Mouse (Mus musculus) hindbrain, postnatal 0 days (tissue): ENCODE measurements around the gene Il4. TPM values are rescaled to one million over a fixed set of nuclear protein-coding genes. Genes with fewer than 3 reads are reported as not detected.

Source experiments
- ATAC-seq: fragments of 200-750 bp; cut with Nextera tagmentation; 2 replicates; pipeline ENCODE4 v1.8.0; 2017; ENCODE audit warnings: mild to moderate bottlenecking, moderate TSS enrichment, moderate library complexity
- DNase-seq: peaks from one replicate; pipeline ENCODE4 v3.0.0-alpha.2; 2015; ENCODE audit warnings: low spot score
- H3K27ac ChIP-seq: fragments of 300-500 bp; sonication (generic); 2 replicates; pipeline ENCODE4 v1.5.1; 2014; ENCODE audit warnings: mild to moderate bottlenecking
- H3K27me3 ChIP-seq: fragments of 300-500 bp; sonication (generic); 2 replicates; pipeline ENCODE4 v1.6.1; 2014; ENCODE audit warnings: low read length, mixed read lengths; ENCODE audit not compliant: insufficient read depth
- H3K36me3 ChIP-seq: fragments of 300-500 bp; sonication (generic); 2 replicates; pipeline ENCODE4 v1.6.1; 2014; ENCODE audit warnings: low read length, mixed read lengths; ENCODE audit not compliant: insufficient read depth
- H3K4me1 ChIP-seq: fragments of 300-500 bp; sonication (generic); 2 replicates; pipeline ENCODE4 v1.6.1; 2014; ENCODE audit warnings: antibody characterized with exemption, low read length, mixed read lengths; ENCODE audit not compliant: insufficient read depth
- H3K4me2 ChIP-seq: fragments of 300-500 bp; sonication (generic); 2 replicates; pipeline ENCODE4 v1.6.1; 2014; ENCODE audit warnings: low read depth, mild to moderate bottlenecking, low read length, moderate library complexity, mixed read lengths
- H3K4me3 ChIP-seq: fragments of 300-500 bp; sonication (generic); 2 replicates; pipeline ENCODE4 v1.5.1; 2014; ENCODE audit warnings: low read length
- H3K9ac ChIP-seq: fragments of 300-500 bp; sonication (generic); replicated peaks from 2 replicates; pipeline ENCODE4 v1.6.1; 2014; ENCODE audit warnings: mild to moderate bottlenecking, low read length, moderate library complexity, mixed read lengths
- H3K9me3 ChIP-seq: fragments of 300-500 bp; sonication (generic); 2 replicates; pipeline ENCODE4 v1.6.1; 2016; ENCODE audit warnings: low read length, mixed read lengths
- CTCF ChIP-seq: IDR thresholded peaks from 2 replicates; pipeline ENCODE4 v1.5.1; 2016; ENCODE audit warnings: antibody characterized with exemption, control low read depth, low read depth
- WGBS: fragments of 180-500 bp; shearing (Covaris S2); extraction: QIAGEN DNeasy Blood & Tissue Kit; methylation state at CpG from one replicate; pipeline ENCODE4 v1.1.7; 2014; 5-methylcytosine and 5-hydroxymethylcytosine counted together
- polyA plus RNA-seq: library from polyadenylated mRNA; unstranded; fragments of >200 nt; fragmentation: Nextera tagmentation; extraction: Ambion mirVana; gene quantifications from 2 replicates; pipeline ENCODE4 v1.2.1, GENCODE M21; 2015
- total RNA-seq: library from RNA; depleted of rRNA; stranded (reverse); fragments of >200 nt; gene quantifications from 2 replicates; pipeline ENCODE4 v1.2.3, GENCODE M21; 2014

Gene Il4
- total and polyA plus RNA-seq, 2 experiments from 2014 or later = 3.9 TPM; not detected in 1

DNA sequence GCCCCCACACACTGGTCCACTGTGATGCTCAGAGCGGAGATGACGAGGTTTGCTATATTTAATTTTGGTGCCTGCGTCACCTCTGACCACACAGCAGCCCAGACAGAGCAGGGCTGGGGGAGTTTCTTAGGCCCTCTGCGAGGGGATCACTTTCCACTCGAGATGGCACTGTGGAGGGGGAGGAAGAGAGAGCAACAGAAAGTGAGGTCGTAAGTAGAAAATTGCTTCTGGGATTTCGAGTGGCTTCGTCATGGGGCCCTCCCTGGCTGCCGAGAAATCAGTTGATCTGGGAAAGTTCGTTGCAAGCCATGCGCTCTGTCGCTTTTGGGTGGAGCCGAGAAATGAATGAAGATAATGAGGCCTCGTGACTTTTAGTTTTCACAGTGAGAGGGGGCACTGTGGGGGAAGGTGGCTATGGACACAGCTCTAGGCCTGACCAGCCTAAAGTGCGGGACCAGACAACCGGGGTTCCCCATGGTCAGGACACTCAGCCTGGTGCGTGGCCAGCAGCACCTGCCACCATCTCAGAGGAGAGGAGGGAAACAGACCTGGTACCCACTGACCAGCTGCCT is 8.4 kb upstream of the Il4 start:
- Histone ChIP-seq H3K4me1 (no peaks in the 10 kb centered on the region), H3K4me2 (no peak overlapping the region), H3K27ac (no peak overlapping the region), H3K9ac (no peak overlapping the region), H3K9me3 (no peaks in the 10 kb centered on the region), H3K36me3 (no peaks in the 10 kb centered on the region), H3K27me3 (no peaks in the 10 kb centered on the region), H3K4me3 (no peak overlapping the region)
- WGBS = 68% methylated on average over 17 of the region's 17 CpGs
- no peak for TF ChIP-seq CTCF
- DNase-seq (no peak), ATAC-seq (no peak)

DNA sequence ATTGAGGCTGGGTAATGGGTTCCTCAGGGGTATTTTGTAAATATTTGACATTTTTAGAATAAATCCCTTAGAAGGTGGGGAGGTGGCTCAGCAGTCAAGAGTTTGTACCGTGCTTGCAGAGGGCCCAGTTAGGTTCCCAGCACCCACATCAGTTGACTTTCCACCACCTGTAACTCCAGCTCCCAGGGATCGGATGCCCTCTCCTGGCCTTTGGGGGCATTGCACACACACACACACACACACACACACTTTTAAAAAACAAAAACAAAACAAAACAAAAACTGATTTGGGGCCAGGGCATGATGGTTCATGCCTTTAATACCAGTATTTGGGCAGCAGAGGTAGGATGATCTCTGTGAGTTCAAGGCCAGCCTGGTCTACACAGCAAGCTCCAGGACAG is 5.7 kb upstream of the Il4 start:
- no peak for TF ChIP-seq CTCF
- no peak overlapping the region for H3K27ac ChIP-seq
- H3K9me3 ChIP-seq = no peaks in the 10 kb centered on the region
- ATAC-seq (no peak), DNase-seq (no peak)
- no peak overlapping the region for H3K4me3 ChIP-seq
- 92% methylated on average over 2 of the region's 2 CpGs for WGBS
- H3K4me2 ChIP-seq = no peak overlapping the region
- no peaks in the 10 kb centered on the region for H3K4me1 ChIP-seq
- no peaks in the 10 kb centered on the region for H3K27me3 ChIP-seq
- H3K9ac ChIP-seq = no peak overlapping the region
- no peaks in the 10 kb centered on the region for H3K36me3 ChIP-seq

DNA sequence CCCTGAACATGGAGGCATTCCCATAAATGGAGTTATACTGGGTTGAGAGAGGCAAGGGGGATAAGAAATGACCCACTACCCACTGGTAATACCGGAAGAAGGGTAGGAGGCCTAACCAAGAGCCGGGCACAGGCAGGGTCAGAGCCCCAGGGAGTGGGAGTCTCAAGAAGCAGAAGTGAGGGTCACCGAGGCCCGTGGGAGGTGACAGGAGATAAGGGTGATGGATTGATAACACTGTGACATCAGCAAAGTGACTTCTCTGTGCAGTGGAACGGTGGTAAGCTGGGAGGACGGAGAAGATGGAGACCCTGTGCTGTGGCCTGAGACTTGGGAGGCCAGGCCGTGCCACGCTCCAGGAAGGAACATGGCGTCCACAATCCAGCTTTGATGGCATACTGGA is 5.1 kb upstream of the Il4 start:
- H3K36me3 ChIP-seq = no peaks in the 10 kb centered on the region
- WGBS = 97% methylated on average over 9 of the region's 9 CpGs
- H3K4me3 ChIP-seq = no peak overlapping the region
- no peak overlapping the region for H3K27ac ChIP-seq
- H3K9me3 ChIP-seq = no peaks in the 10 kb centered on the region
- no peaks in the 10 kb centered on the region for H3K27me3 ChIP-seq
- DNase-seq (no peak), ATAC-seq (no peak)
- TF ChIP-seq CTCF = no peak
- H3K9ac ChIP-seq = no peak overlapping the region
- H3K4me1 ChIP-seq = no peaks in the 10 kb centered on the region
- H3K4me2 ChIP-seq = no peak overlapping the region

DNA sequence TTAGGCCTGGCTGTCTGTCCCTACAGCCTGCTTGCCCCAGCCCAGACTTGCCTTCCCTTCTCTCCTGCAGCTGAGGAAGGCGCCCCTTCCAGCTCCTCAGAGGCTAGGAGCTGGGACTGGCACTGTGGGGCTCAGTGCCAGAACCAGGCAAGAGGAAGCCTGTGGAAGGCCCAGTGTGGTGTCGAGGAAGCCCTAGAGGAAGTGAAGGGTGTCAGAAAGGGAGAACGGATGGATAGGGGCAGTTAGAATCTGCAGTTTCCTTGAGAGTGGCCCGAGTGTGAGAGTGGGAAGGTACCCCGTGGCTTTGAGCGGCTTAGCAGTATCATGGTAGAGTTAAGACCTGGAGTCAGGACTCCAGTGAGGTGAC is 4.0 kb upstream of the Il4 start:
- Histone ChIP-seq H3K9ac (no peak overlapping the region), H3K4me3 (no peak overlapping the region), H3K27ac (no peak overlapping the region), H3K27me3 (no peaks in the 10 kb centered on the region), H3K9me3 (no peaks in the 10 kb centered on the region), H3K36me3 (no peaks in the 10 kb centered on the region), H3K4me2 (no peak overlapping the region), H3K4me1 (no peaks in the 10 kb centered on the region)
- TF ChIP-seq CTCF = no peak
- DNase-seq (no peak), ATAC-seq (no peak)
- WGBS = 84% methylated on average over 6 of the region's 6 CpGs

DNA sequence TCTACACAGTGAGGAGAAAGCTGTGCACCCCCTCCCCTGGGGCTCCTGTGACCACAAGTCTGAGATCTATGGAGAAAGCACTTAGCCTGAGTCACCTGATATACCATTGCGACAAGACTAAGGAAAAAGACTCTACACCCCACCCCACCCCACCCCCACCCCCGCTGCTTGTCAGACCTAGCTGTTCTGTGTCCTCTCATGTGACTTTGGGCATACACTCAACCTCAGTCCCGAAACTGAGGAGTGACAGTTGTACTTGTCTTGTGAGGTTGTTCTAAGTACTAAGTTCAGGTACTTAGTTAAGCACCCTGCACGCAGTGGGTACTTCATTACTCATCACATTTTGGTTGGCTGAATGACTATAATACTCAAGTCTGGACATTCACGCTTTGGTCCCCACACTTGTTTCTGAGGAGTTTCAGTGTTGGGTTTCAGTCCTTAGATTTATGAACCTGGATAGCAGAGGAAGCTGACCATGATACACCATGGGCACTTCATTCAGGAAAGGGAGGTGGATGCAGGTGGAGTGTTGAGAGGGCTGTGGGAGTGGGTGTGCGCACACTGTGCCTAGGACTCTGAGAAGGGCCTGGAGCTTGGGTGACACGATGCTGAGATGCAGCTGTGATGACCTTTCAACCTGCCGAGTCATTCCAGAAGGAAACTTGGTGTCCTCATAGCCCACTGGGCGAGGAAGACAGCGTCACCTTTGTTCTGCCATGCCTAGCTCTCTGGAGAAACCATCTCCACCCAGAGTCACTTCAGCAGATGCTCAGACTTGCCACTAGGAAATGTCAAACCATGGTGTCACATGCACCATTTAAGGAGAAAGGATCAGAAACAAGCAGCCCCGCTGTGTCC is 3.3 kb upstream of the Il4 start:
- Histone ChIP-seq H3K27me3 (no peaks in the 10 kb centered on the region), H3K4me2 (no peak overlapping the region), H3K36me3 (no peaks in the 10 kb centered on the region), H3K4me1 (no peaks in the 10 kb centered on the region), H3K9me3 (no peaks in the 10 kb centered on the region), H3K9ac (no peak overlapping the region), H3K4me3 (no peak overlapping the region), H3K27ac (no peak overlapping the region)
- no peak for TF ChIP-seq CTCF
- no peak for ATAC-seq
- no peak for DNase-seq
- 91% methylated on average over 11 of the region's 11 CpGs for WGBS

DNA sequence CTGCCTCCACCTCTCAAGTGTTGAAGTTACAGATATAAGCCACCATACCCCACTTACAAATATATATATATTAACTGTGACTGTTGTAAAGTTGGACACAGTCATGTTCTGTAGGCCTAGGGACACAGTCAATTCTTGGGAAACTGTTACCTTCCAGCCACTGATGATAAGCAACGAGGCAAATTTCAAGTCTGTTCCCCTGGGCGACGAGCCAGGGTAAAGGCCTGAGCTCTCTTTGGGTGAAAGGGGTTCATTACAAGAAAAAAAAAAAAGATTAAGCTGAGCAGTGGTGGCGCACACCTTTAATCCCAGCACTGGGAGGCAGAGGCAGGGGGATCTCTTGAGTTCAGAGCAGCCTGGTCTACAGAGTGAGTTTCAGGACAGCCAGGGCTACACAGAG is 1.6 kb upstream of the Il4 start:
- Histone ChIP-seq H3K36me3 (no peaks in the 10 kb centered on the region), H3K27me3 (no peaks in the 10 kb centered on the region), H3K4me1 (no peaks in the 10 kb centered on the region), H3K4me2 (no peak overlapping the region), H3K4me3 (no peak overlapping the region), H3K27ac (no peak overlapping the region), H3K9ac (no peak overlapping the region), H3K9me3 (no peaks in the 10 kb centered on the region)
- DNase-seq = no peak
- WGBS = 87% methylated on average over 4 of the region's 4 CpGs
- no peak for ATAC-seq
- TF ChIP-seq CTCF = no peak

DNA sequence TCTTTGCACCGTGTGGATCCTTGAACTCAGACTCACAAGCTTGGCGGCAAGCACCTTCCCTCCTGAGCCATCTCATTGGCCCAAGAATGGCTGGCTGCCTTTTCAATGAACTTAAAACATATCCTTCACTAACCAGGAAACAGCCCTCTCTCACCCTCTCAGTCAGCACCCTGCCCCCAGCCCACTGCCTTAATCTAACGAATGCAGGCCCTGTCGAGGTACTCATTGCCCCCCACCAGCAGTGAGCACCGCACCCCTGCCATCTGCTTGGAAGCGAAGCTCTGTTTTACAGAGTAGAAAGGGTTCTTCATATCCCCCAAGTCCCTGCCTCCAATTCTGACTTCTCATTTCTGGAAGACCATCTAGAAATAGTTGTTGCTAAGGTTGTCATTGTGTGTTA is 959 bp upstream of the Il4 start:
- ATAC-seq = no peak
- no peak for DNase-seq
- Histone ChIP-seq H3K4me3 (no peak overlapping the region), H3K4me2 (no peak overlapping the region), H3K9me3 (no peaks in the 10 kb centered on the region), H3K27me3 (no peaks in the 10 kb centered on the region), H3K36me3 (no peaks in the 10 kb centered on the region), H3K27ac (no peak overlapping the region), H3K4me1 (no peaks in the 10 kb centered on the region), H3K9ac (no peak overlapping the region)
- no peak for TF ChIP-seq CTCF
- 65% methylated on average over 6 of the region's 6 CpGs for WGBS
